Mouse (Mus musculus): ENCODE measurements around the gene Farp1. TPM values are rescaled to one million over a fixed set of nuclear protein-coding genes. Genes with fewer than 3 reads are reported as not detected.

Farp1 gene
- total RNA-seq, 1 experiment, result 8.6 TPM

GRCm38 (mm10) chr14:121251708-121252107, 216.7 kb downstream of the Farp1 start:
- TF ChIP-seq HCFC1 (IDR thresholded peaks at IDR 0.05; ENCODE audit: borderline replicate concordance, insufficient read depth, low read length), result no peak
- no peak for TF ChIP-seq CHD2 (IDR thresholded peaks at IDR 0.05; ENCODE audit: low read depth, low read length)
- TF ChIP-seq ZC3H11A (IDR thresholded peaks at IDR 0.05; ENCODE audit: borderline replicate concordance, low read depth, low read length), result no peak
- TF ChIP-seq MAFK (IDR thresholded peaks at IDR 0.05; ENCODE audit: insufficient read depth, low read depth, low read length), result no peak
- TF ChIP-seq ZNF384 (IDR thresholded peaks at IDR 0.05; ENCODE audit: low read depth, low read length), result no peak
- in situ Hi-C loops (cut with MboI; ENCODE audit: low sequenced_read_pairs in 2 of 2, unreplicated experiment in 2 of 2), result loop anchor here in 1 of 2 experiments (25.0 kb wide), 2 partner anchors 186 to 336 kb away; no protein-coding TSS in a partner anchor
- no peak overlapping the region for H3K4me3 ChIP-seq (ENCODE audit: insufficient read depth in 1 of 2, low read depth in 1 of 2, low read length in 2 of 2, poor library complexity in 1 of 2, severe bottlenecking in 1 of 2)
- H3K9me3 ChIP-seq (ENCODE audit: control insufficient read depth, insufficient read depth, low read depth, low read length), result no peaks in the 10 kb centered on the region
- no peak overlapping the region for H3K9ac ChIP-seq (ENCODE audit: insufficient read depth, low read depth, low read length, poor library complexity, severe bottlenecking)
- DNase-seq (ENCODE audit: low read depth, low spot score), result no peak
- H3K27ac ChIP-seq (ENCODE audit: insufficient read depth, low read depth, low read length, poor library complexity, severe bottlenecking), result no peak overlapping the region
- peaks cover 0 to 6% of the 10 kb centered on the region in 2 experiments; a peak in 2 of 4 replicates for H3K4me1 ChIP-seq (ENCODE audit: control insufficient read depth in 2 of 2, insufficient read depth in 2 of 2, low read length in 2 of 2, poor library complexity in 1 of 2)
- H3K36me3 ChIP-seq (ENCODE audit: control insufficient read depth, insufficient read depth, low read length, poor library complexity, severe bottlenecking), result no peaks in the 10 kb centered on the region

- H3K9me3 ChIP-seq (ENCODE audit: control insufficient read depth, insufficient read depth, low read depth, low read length), result no peaks in the 10 kb centered on the region
- H3K36me3 ChIP-seq (ENCODE audit: control insufficient read depth, insufficient read depth, low read length, poor library complexity, severe bottlenecking), result no peaks in the 10 kb centered on the region
- TF ChIP-seq CHD2 (IDR thresholded peaks at IDR 0.05; ENCODE audit: low read depth, low read length) (no peak), ZC3H11A (IDR thresholded peaks at IDR 0.05; ENCODE audit: borderline replicate concordance, low read depth, low read length) (no peak), MAFK (IDR thresholded peaks at IDR 0.05; ENCODE audit: insufficient read depth, low read depth, low read length) (no peak), ZNF384 (IDR thresholded peaks at IDR 0.05; ENCODE audit: low read depth, low read length) (no peak), HCFC1 (IDR thresholded peaks at IDR 0.05; ENCODE audit: borderline replicate concordance, insufficient read depth, low read length) (no peak)
- no peak overlapping the region for H3K27ac ChIP-seq (ENCODE audit: insufficient read depth, low read depth, low read length, poor library complexity, severe bottlenecking)
- in situ Hi-C loops (cut with MboI; ENCODE audit: low sequenced_read_pairs in 2 of 2, unreplicated experiment in 2 of 2), result loop anchor here in 1 of 2 experiments (25.0 kb wide), 2 partner anchors 185 to 335 kb away; no protein-coding TSS in a partner anchor
- no peak overlapping the region for H3K4me3 ChIP-seq (ENCODE audit: insufficient read depth in 1 of 2, low read depth in 1 of 2, low read length in 2 of 2, poor library complexity in 1 of 2, severe bottlenecking in 1 of 2)
- DNase-seq (ENCODE audit: low read depth, low spot score), result no peak
- H3K9ac ChIP-seq (ENCODE audit: insufficient read depth, low read depth, low read length, poor library complexity, severe bottlenecking), result no peak overlapping the region
- peaks cover 0 to 6% of the 10 kb centered on the region in 2 experiments; a peak in 2 of 4 replicates for H3K4me1 ChIP-seq (ENCODE audit: control insufficient read depth in 2 of 2, insufficient read depth in 2 of 2, low read length in 2 of 2, poor library complexity in 1 of 2)
Measured at GRCm38 (mm10) chr14:121252542-121252941, 217.5 kb downstream of the Farp1 start.

- H3K9ac ChIP-seq (ENCODE audit: insufficient read depth, low read depth, low read length, poor library complexity, severe bottlenecking), result no peak overlapping the region
- in situ Hi-C loops (cut with MboI; ENCODE audit: low sequenced_read_pairs in 2 of 2, unreplicated experiment in 2 of 2), result loop anchor here in 1 of 2 experiments (25.0 kb wide), 2 partner anchors 182 to 332 kb away; no protein-coding TSS in a partner anchor
- TF ChIP-seq HCFC1 (IDR thresholded peaks at IDR 0.05; ENCODE audit: borderline replicate concordance, insufficient read depth, low read length) (no peak), MAFK (IDR thresholded peaks at IDR 0.05; ENCODE audit: insufficient read depth, low read depth, low read length) (no peak), ZNF384 (IDR thresholded peaks at IDR 0.05; ENCODE audit: low read depth, low read length) (no peak), CHD2 (IDR thresholded peaks at IDR 0.05; ENCODE audit: low read depth, low read length) (no peak), ZC3H11A (IDR thresholded peaks at IDR 0.05; ENCODE audit: borderline replicate concordance, low read depth, low read length) (no peak)
- no peak overlapping the region for H3K4me3 ChIP-seq (ENCODE audit: insufficient read depth in 1 of 2, low read depth in 1 of 2, low read length in 2 of 2, poor library complexity in 1 of 2, severe bottlenecking in 1 of 2)
- H3K36me3 ChIP-seq (ENCODE audit: control insufficient read depth, insufficient read depth, low read length, poor library complexity, severe bottlenecking), result no peaks in the 10 kb centered on the region
- peaks cover 0 to 3% of the 10 kb centered on the region in 2 experiments; a peak in 1 of 4 replicates for H3K4me1 ChIP-seq (ENCODE audit: control insufficient read depth in 2 of 2, insufficient read depth in 2 of 2, low read length in 2 of 2, poor library complexity in 1 of 2)
- no peaks in the 10 kb centered on the region for H3K9me3 ChIP-seq (ENCODE audit: control insufficient read depth, insufficient read depth, low read depth, low read length)
- no peak overlapping the region for H3K27ac ChIP-seq (ENCODE audit: insufficient read depth, low read depth, low read length, poor library complexity, severe bottlenecking)
- no peak for DNase-seq (ENCODE audit: low read depth, low spot score)
Measured at GRCm38 (mm10) chr14:121254869-121255268, 219.9 kb downstream of the Farp1 start.

- TF ChIP-seq ZNF384 (IDR thresholded peaks at IDR 0.05; ENCODE audit: low read depth, low read length) (no peak), HCFC1 (IDR thresholded peaks at IDR 0.05; ENCODE audit: borderline replicate concordance, insufficient read depth, low read length) (no peak), ZC3H11A (IDR thresholded peaks at IDR 0.05; ENCODE audit: borderline replicate concordance, low read depth, low read length) (no peak), CHD2 (IDR thresholded peaks at IDR 0.05; ENCODE audit: low read depth, low read length) (no peak), MAFK (IDR thresholded peaks at IDR 0.05; ENCODE audit: insufficient read depth, low read depth, low read length) (no peak)
- Histone ChIP-seq H3K27ac (ENCODE audit: insufficient read depth, low read depth, low read length, poor library complexity, severe bottlenecking) (no peak overlapping the region), H3K4me3 (ENCODE audit: insufficient read depth in 1 of 2, low read depth in 1 of 2, low read length in 2 of 2, poor library complexity in 1 of 2, severe bottlenecking in 1 of 2) (no peak overlapping the region), H3K36me3 (ENCODE audit: control insufficient read depth, insufficient read depth, low read length, poor library complexity, severe bottlenecking) (no peaks in the 10 kb centered on the region), H3K4me1 (ENCODE audit: control insufficient read depth in 2 of 2, insufficient read depth in 2 of 2, low read length in 2 of 2, poor library complexity in 1 of 2) (peaks cover 0 to 3% of the 10 kb centered on the region in 2 experiments; a peak in 1 of 4 replicates), H3K9ac (ENCODE audit: insufficient read depth, low read depth, low read length, poor library complexity, severe bottlenecking) (no peak overlapping the region), H3K9me3 (ENCODE audit: control insufficient read depth, insufficient read depth, low read depth, low read length) (no peaks in the 10 kb centered on the region)
- in situ Hi-C loops (cut with MboI; ENCODE audit: low sequenced_read_pairs in 2 of 2, unreplicated experiment in 2 of 2), result loop anchor here in 1 of 2 experiments (25.0 kb wide), 2 partner anchors 182 to 332 kb away; no protein-coding TSS in a partner anchor
- DNase-seq (ENCODE audit: low read depth, low spot score), result no peak
Measured at GRCm38 (mm10) chr14:121255469-121255868, 220.5 kb downstream of the Farp1 start.

Measured in ES-E14 (cell line).